Mouse (Mus musculus) heart, postnatal 36 days (tissue): ENCODE results near the gene Cyp3a25. TPM values are rescaled to one million over a fixed set of nuclear protein-coding genes. Genes with fewer than 3 reads are reported as not detected.
"Not testable (repeated sequence)": the region's sequence is repeated elsewhere in the genome, so short reads cannot be mapped to it uniquely, and the experiment has no call there.

Experiments used
- DNase-seq, 2 experiments: peaks; one replicate each; pipeline ENCODE4 v3.0.0; 2021 to 2022
- intact Hi-C: fragments of 180-260 bp; cut with DNase I; formaldehyde crosslinking; loops from one replicate; pipeline ENCODE4 v1.15.1; 2025
- total RNA-seq, 2 experiments: library from RNA; stranded (reverse); gene quantifications; 2 replicates each; pipeline ENCODE4 v1.2.3; 2021

The Cyp3a25 gene
- total RNA-seq, result not detected

DNA sequence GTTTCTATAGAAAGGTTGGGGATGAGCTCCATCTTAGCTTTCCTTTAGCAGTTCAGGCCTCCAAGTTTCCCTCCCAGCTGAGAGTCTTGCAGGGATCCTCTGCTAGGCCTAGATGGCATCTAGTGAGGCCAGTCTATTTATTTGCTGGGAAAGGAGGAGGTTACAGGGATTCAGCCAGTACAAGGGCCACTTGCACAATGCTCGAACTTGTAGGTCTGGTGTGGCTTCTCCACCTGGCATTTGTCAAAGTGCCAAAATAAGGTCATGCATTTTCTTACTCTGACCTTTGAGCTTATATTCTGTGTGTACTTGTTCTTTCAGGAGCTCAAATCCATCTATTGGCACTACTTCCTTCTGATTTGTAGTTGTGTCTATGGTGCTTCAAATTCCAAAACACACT, at the start of gene Cyp3a25:
Cyp3a25 (minus strand) TSS at position 110 of the 400 bp plus-strand sequence.
- intact Hi-C loops, DNase-seq: not testable (repeated sequence)

DNA sequence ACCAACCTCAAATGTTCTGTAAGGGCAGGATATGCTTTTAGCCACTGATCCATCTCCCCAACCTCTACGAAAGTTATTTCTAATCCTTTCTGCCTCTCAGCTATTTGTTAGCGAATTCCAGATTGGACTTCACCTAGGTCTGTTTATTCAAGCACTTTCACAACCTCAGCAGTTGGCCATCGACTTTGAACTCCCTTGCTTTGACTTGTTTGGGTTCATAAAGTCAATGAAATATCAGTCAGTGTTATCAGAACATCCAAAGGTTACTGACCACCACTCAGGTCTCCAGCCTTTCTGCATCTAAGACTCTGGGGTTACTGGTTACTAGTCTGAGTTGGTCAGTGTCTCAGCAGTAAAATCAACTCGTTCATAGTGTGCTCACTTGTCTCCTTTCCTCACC, 11.7 kb upstream of the Cyp3a25 start:
- intact Hi-C loops, result no loop called here
- no peak for DNase-seq

DNA sequence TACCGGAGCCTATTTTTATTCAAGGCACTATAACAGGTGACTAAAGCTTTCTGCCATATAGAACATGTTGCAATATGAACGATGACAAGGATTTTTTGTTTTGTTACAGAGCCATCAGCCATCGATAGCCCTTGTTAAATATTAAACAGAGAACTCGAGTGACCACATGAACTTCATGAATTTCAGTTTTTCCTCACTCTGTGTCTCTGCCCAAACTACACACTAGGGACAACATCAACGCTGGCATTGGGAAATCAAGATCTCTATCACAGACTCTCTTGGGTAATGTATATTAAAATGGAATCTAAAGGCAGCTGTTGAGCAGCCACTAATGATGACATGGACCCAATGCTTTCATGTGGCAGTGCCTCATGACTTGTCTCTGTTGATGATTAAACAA, 8.9 kb upstream of the Cyp3a25 start:
- intact Hi-C loops, result loop anchor here (10.0 kb wide), 1 partner anchor 57 kb away; the partner anchor contains the start of gene Cyp3a59
- DNase-seq, result no peak

DNA sequence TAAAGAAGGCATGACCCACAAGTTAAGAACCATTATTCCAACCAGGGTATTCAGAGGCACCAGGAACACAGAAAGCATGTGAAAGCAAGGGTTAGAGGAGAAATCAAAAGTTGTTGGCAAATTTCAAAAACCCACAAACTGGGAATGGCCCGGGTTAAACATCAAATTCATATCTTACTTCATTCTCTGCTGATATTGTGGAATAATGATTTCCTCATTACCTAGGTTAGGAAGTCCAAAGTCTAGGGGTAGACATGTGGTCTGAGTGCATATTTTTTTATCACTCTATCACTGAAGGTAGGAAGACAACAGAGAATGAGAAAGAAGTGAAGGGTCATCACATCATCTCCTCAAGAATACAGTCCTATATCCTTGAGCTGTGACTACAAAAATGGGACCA, 1.8 kb upstream of the Cyp3a25 start:
- DNase-seq, result no peak
- intact Hi-C loops, result loop anchor here (10.0 kb wide), 1 partner anchor 64 kb away; the partner anchor contains the start of gene Cyp3a59

DNA sequence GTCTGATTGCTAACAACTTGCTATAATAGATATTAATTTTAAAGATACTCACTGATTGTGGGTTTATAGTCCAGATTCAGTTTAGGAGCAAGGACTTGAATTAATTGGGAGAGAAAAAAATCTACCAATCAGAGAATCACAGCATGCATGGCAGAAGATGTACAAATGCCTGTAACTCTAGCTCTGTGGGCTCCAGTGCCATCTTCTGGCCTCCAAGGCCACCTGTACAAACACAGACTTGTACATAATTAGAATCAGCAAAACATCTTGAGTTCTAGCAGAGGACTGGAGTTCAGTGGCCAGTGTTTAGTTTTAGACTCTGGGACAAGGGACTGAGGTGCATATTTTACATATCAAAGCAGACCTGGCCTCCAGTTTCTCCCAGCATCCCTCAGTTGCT, 42.3 kb downstream of the Cyp3a25 start:
- DNase-seq, result no peak
- intact Hi-C loops, result no loop called here

Other genes with a start within 250 kb of the Cyp3a25 start
- gene Cyp3a44, start 203.7 kb downstream of the Cyp3a25 start, total RNA-seq, result not detected
- gene Cyp3a11, start 129.7 kb downstream of the Cyp3a25 start, total RNA-seq, result not detected
- gene Cyp3a59, start 69.6 kb upstream of the Cyp3a25 start, total RNA-seq, result not detected
- gene Gm5565, start 150.9 kb upstream of the Cyp3a25 start, total RNA-seq, result not detected
- not detected for gene Gm6309, start 161.1 kb upstream of the Cyp3a25 start, total RNA-seq
- gene 1700001J03Rik, start 175.7 kb upstream of the Cyp3a25 start, total RNA-seq, result not detected
- gene Rnf6, start 211.9 kb upstream of the Cyp3a25 start, total RNA-seq, result 10 to 100 TPM; 40.4 to 41.6 TPM
- 10 to 100 TPM; 14.6 to 18.0 TPM for gene Cdk8, start 221.6 kb upstream of the Cyp3a25 start, total RNA-seq